ENCODE assay signal across 19 mouse cellular contexts in the genomic region with DNA sequence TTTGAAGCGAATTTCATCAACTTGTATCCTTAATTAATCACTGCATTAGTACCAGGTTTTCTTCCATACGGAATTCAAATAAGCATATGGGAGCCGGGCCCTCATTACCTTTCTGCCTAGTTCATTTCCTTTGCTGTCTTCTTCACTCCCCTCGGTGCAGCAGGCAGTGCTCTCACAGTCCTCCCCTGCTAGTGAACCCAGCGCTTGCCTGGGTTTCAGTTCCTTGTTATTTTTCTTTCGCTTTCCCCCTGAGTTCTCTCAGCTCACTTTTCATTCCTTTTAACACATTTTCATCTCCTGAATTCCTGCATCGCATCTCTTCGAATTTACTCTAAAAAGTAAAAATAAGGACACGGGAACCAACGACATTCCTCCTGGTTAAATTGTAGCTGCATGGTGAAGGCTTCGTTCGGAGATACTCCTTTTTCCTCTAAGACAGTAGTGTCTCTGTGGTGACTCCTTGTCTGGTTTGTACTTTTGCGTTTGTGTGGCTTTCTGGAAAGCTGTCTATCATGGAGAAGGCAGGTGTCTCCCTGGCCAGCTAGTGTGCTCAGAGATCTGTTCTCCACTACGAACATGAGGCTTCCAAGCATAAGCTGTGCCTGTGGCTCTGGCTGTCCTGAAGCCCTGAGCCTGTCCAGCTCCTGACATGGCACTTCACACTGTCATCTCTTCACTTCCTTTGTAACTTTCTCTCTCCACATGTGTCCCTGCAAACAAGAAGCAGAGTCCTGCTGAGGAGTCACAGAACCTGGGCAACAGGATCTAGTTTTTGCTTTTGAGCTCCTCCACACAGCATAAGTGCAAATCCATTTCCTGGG.
DNase-seq lines count a peak whose midpoint lies in the region; ATAC-seq and TF ChIP-seq lines count a peak whose summit lies in the region.
"Had no signal": no experiment of that assay in that cellular context is flagged by ENCODE, and none has a peak within 500 bp of the region (broad histone marks: within the 10 kb centered on the region; RNA-seq: fewer than 3 reads in every experiment).

No protein-coding gene starts in this region.

- no peak overlapping the region; the same call in 1 of the 2 replicates for H3K9ac ChIP-seq in heart, embryonic 15.5 days
- no peak overlapping the region for H3K9ac ChIP-seq in heart, adult 2 months (ENCODE audit: low read depth, low read length)
- H3K9ac ChIP-seq: embryonic facial prominence, embryonic 13.5 days; forebrain, embryonic 12.5 days; hindbrain, embryonic 15.5 days; liver, embryonic 15.5 days had no signal

- DNase-seq in heart, adult 2 months = no peak
- DNase-seq in spleen, adult 18-20 months = peak; percentile 15 to 27
- DNase-seq in spleen, postnatal 14 days (ENCODE audit: low spot score in 2 of 2) = no peak
- no peak for DNase-seq in thymus, adult 2 months
- no peak for DNase-seq in urinary bladder, adult 18-20 months (ENCODE audit: low spot score in 2 of 2)
- DNase-seq: cerebellum, adult 9-10 months; gastrocnemius, adult 2 months; kidney, adult 2 months; kidney, postnatal 36 days; layer of hippocampus, postnatal 36 days; lung, postnatal 4 days; thymus, postnatal 25 days had no signal

- no peaks in the 10 kb centered on the region for H3K79me2 ChIP-seq in heart, adult 2 months (replicated peaks; ENCODE audit: control insufficient read depth, insufficient read depth, low read length)

- TF ChIP-seq POLR2A in heart, adult 2 months (IDR thresholded peaks at IDR 0.05; ENCODE audit: insufficient read depth, low read depth, low read length) = no peak
- no peak for TF ChIP-seq POLR2A in thymus, adult 2 months (IDR thresholded peaks at IDR 0.05; ENCODE audit: control insufficient read depth, extremely low read depth, insufficient read depth, low read length, poor library complexity)

- no peak for TF ChIP-seq EP300 in heart, adult 2 months (IDR thresholded peaks at IDR 0.05; ENCODE audit: insufficient read depth, low read depth, low read length)

- H3K4me1 ChIP-seq in heart, embryonic 15.5 days (replicated peaks) = no peaks in the 10 kb centered on the region
- no peaks in the 10 kb centered on the region for H3K4me1 ChIP-seq in heart, adult 2 months (ENCODE audit: control insufficient read depth, insufficient read depth, low read length)
- H3K4me1 ChIP-seq in thymus, adult 2 months (replicated peaks; ENCODE audit: control insufficient read depth, insufficient read depth, low read length) = no peaks in the 10 kb centered on the region
- H3K4me1 ChIP-seq: embryonic facial prominence, embryonic 13.5 days; liver, embryonic 15.5 days had no signal

- intact Hi-C loops in heart, adult 2 months (cut with DNase I) = no loop called here

- no peaks in the 10 kb centered on the region for H3K36me3 ChIP-seq in heart, embryonic 15.5 days
- no peaks in the 10 kb centered on the region for H3K36me3 ChIP-seq in heart, adult 2 months (ENCODE audit: control insufficient read depth, insufficient read depth, low read length)
- H3K36me3 ChIP-seq in thymus, adult 2 months (ENCODE audit: control insufficient read depth, insufficient read depth, low read length) = no peaks in the 10 kb centered on the region
- H3K36me3 ChIP-seq: embryonic facial prominence, embryonic 13.5 days; forebrain, embryonic 12.5 days; hindbrain, embryonic 15.5 days; liver, embryonic 15.5 days had no signal

- TF ChIP-seq CTCF in heart, adult 2 months (IDR thresholded peaks at IDR 0.05) = no peak
- TF ChIP-seq CTCF in thymus, adult 2 months (IDR thresholded peaks at IDR 0.05; ENCODE audit: borderline replicate concordance, control insufficient read depth, extremely low read depth, insufficient read depth, low read length, poor library complexity) = no peak

- H3K4me2 ChIP-seq in heart, embryonic 15.5 days = peak overlapping the region; percentile 48
- H3K4me2 ChIP-seq: embryonic facial prominence, embryonic 13.5 days; forebrain, embryonic 12.5 days; hindbrain, embryonic 15.5 days; liver, embryonic 15.5 days had no signal

- WGBS in heart, embryonic 15.5 days = 38% methylated on average over 14 of the region's 14 CpGs
- 51% methylated on average over 14 of the region's 14 CpGs for WGBS in heart, adult 2 months
- 47% methylated on average over 14 of the region's 14 CpGs for WGBS in thymus, adult 2 months

- no peaks in the 10 kb centered on the region for H3K9me3 ChIP-seq in heart, embryonic 15.5 days (replicated peaks)
- H3K9me3 ChIP-seq: embryonic facial prominence, embryonic 13.5 days; forebrain, embryonic 12.5 days; hindbrain, embryonic 15.5 days; liver, embryonic 15.5 days had no signal

- H3K4me3 ChIP-seq in heart, embryonic 15.5 days = peak overlapping the region; percentile 30
- H3K4me3 ChIP-seq in heart, adult 2 months = no peak overlapping the region
- no peak overlapping the region for H3K4me3 ChIP-seq in thymus, adult 2 months (ENCODE audit: control insufficient read depth, insufficient read depth, low read length)
- H3K4me3 ChIP-seq: embryonic facial prominence, embryonic 13.5 days; forebrain, embryonic 12.5 days; gastrocnemius, adult 2 months; hindbrain, embryonic 15.5 days; liver, embryonic 15.5 days had no signal

- no peaks in the 10 kb centered on the region for H3K27me3 ChIP-seq in heart, embryonic 15.5 days
- no peaks in the 10 kb centered on the region for H3K27me3 ChIP-seq in heart, adult 2 months (ENCODE audit: control insufficient read depth, insufficient read depth, low read length)
- H3K27me3 ChIP-seq in thymus, adult 2 months (ENCODE audit: control insufficient read depth, insufficient read depth, low read length) = no peaks in the 10 kb centered on the region
- H3K27me3 ChIP-seq: embryonic facial prominence, embryonic 13.5 days; forebrain, embryonic 12.5 days; hindbrain, embryonic 15.5 days; liver, embryonic 15.5 days had no signal

- no peak; the same call in 1 of the 2 replicates for ATAC-seq in heart, embryonic 15.5 days (replicated peaks; ENCODE audit: insufficient number of reproducible peaks, insufficient read depth, low FRiP score, low read depth)
- ATAC-seq in hematopoietic stem cell, adult 5-6 weeks (replicated peaks in 1 of 2; ENCODE audit: insufficient read depth in 1 of 2, low FRiP score in 2 of 2, low TSS enrichment in 1 of 2, low read depth in 1 of 2, poor library complexity in 2 of 2, severe bottlenecking in 2 of 2) = peak; percentile 78 to 88; a peak in 3 of 4 replicates
- ATAC-seq: Patski had no signal

- no peak overlapping the region for H3K27ac ChIP-seq in heart, embryonic 15.5 days
- no peak overlapping the region for H3K27ac ChIP-seq in heart, adult 2 months
- no peak overlapping the region for H3K27ac ChIP-seq in thymus, adult 2 months (ENCODE audit: control insufficient read depth, insufficient read depth, low read length)
- H3K27ac ChIP-seq: embryonic facial prominence, embryonic 13.5 days; forebrain, embryonic 12.5 days; gastrocnemius, adult 2 months; hindbrain, embryonic 15.5 days; liver, embryonic 15.5 days had no signal

Comparison
In these comparisons a context has a peak if more than half of its experiments do, and no peak if none do; other contexts are left out.
1. DNase-seq: peak in spleen, adult 18-20 months (2 of 2); none in heart, adult 2 months (0 of 2), spleen, postnatal 14 days (0 of 2), thymus, adult 2 months (single experiment) and urinary bladder, adult 18-20 months (0 of 2).